Mouse (Mus musculus) heart, embryonic 10.5 days (tissue): Measurements from ENCODE around the gene L3mbtl3. TPM values are rescaled to one million over a fixed set of nuclear protein-coding genes. Genes with fewer than 3 reads are reported as not detected.

Experiments used
- DNase-seq: peaks from one replicate; pipeline ENCODE4 v3.0.0-alpha.2; 2017; ENCODE audit warnings: low spot score
- H3K27ac ChIP-seq: fragments of 300-500 bp; sonication (generic); 2 replicates; pipeline ENCODE4 v1.5.1; 2016; ENCODE audit warnings: mild to moderate bottlenecking
- H3K27me3 ChIP-seq: fragments of 300-500 bp; sonication (generic); 2 replicates; pipeline ENCODE4 v1.6.1; 2016; ENCODE audit warnings: mild to moderate bottlenecking; ENCODE audit not compliant: poor library complexity, insufficient read depth, severe bottlenecking
- H3K36me3 ChIP-seq: fragments of 300-500 bp; sonication (generic); 2 replicates; pipeline ENCODE4 v1.6.1; 2016; ENCODE audit warnings: mild to moderate bottlenecking, moderate library complexity
- H3K4me1 ChIP-seq: fragments of 300-500 bp; sonication (generic); 2 replicates; pipeline ENCODE4 v1.6.1; 2016; ENCODE audit warnings: mild to moderate bottlenecking
- H3K4me3 ChIP-seq: fragments of 300-500 bp; sonication (generic); 2 replicates; pipeline ENCODE4 v1.5.1; 2016; ENCODE audit warnings: mild to moderate bottlenecking, moderate library complexity
- H3K9me3 ChIP-seq: fragments of 300-500 bp; sonication (generic); 2 replicates; pipeline ENCODE4 v1.6.1; 2016; ENCODE audit warnings: mild to moderate bottlenecking, moderate library complexity
- WGBS: fragments of 180-500 bp; shearing (Covaris S2); methylation state at CpG from one replicate; pipeline ENCODE4 v1.1.7; 2016; 5-methylcytosine and 5-hydroxymethylcytosine counted together
- polyA plus RNA-seq: library from polyadenylated mRNA; unstranded; fragments of >200 nt; fragmentation: Nextera tagmentation; extraction: Ambion mirVana; gene quantifications from 2 replicates; pipeline ENCODE4 v1.2.1, GENCODE M21; 2016

L3mbtl3 gene
- polyA plus RNA-seq, 1 experiment from 2014 or later = 13.2 TPM

- DNase-seq = no peak
- Histone ChIP-seq H3K4me3 (no peak overlapping the region), H3K27me3 (no peaks in the 10 kb centered on the region), H3K4me1 (peaks cover 12% of the 10 kb centered on the region), H3K9me3 (no peaks in the 10 kb centered on the region), H3K36me3 (0 out of 2 replicates have a peak, but pooled peaks cover 5% of the 10 kb centered on the region), H3K27ac (no peak overlapping the region)
- WGBS = 77% methylated on average over 8 of the region's 8 CpGs
These were observed 11.4 kb downstream of the L3mbtl3 start for GRCm38 (mm10) chr10:26364326-26364856.

GRCm38 (mm10) chr10:26363605-26364004 lies 12.2 kb downstream of the L3mbtl3 start:
- no peaks in the 10 kb centered on the region for H3K9me3 ChIP-seq
- no peak for DNase-seq
- 43% methylated on average over 3 of the region's 3 CpGs for WGBS

GRCm38 (mm10) chr10:26358798-26359197 lies 17.0 kb downstream of the L3mbtl3 start:
- Histone ChIP-seq H3K36me3 (peaks cover 6% of the 10 kb centered on the region; the same call in 1 of the 2 replicates), H3K9me3 (no peaks in the 10 kb centered on the region), H3K27ac (no peak overlapping the region), H3K27me3 (no peaks in the 10 kb centered on the region), H3K4me1 (peaks cover 5% of the 10 kb centered on the region; the same call in 1 of the 2 replicates), H3K4me3 (no peak overlapping the region)
- no peak for DNase-seq
- WGBS = 67% methylated on average over 6 of the region's 6 CpGs

More at GRCm38 (mm10) chr10:26363605-26364004, 12.2 kb downstream of the L3mbtl3 start:
- Histone ChIP-seq H3K27me3 (no peaks in the 10 kb centered on the region), H3K36me3 (0 out of 2 replicates have a peak, but pooled peaks cover 5% of the 10 kb centered on the region), H3K27ac (no peak overlapping the region), H3K4me1 (peaks cover 12% of the 10 kb centered on the region), H3K4me3 (no peak overlapping the region)

- H3K36me3 ChIP-seq = peaks cover 6% of the 10 kb centered on the region; the same call in 1 of the 2 replicates
- no peaks in the 10 kb centered on the region for H3K27me3 ChIP-seq
- 90% methylated on average over 5 of the region's 5 CpGs for WGBS
- no peak for DNase-seq
- no peak overlapping the region for H3K4me3 ChIP-seq
- no peaks in the 10 kb centered on the region for H3K9me3 ChIP-seq
- H3K4me1 ChIP-seq = no peaks in the 10 kb centered on the region
- H3K27ac ChIP-seq = no peak overlapping the region
These were observed 17.5 kb downstream of the L3mbtl3 start for GRCm38 (mm10) chr10:26358231-26358630.

- Histone ChIP-seq H3K27ac (no peak overlapping the region), H3K4me3 (no peak overlapping the region), H3K9me3 (no peaks in the 10 kb centered on the region), H3K4me1 (no peaks in the 10 kb centered on the region), H3K36me3 (peaks cover 20% of the 10 kb centered on the region; the same call in 1 of the 2 replicates), H3K27me3 (no peaks in the 10 kb centered on the region)
- 71% methylated on average over 4 of the region's 4 CpGs for WGBS
- DNase-seq = no peak
These were observed 22.0 kb downstream of the L3mbtl3 start for GRCm38 (mm10) chr10:26353781-26354180.

- Histone ChIP-seq H3K4me1 (no peaks in the 10 kb centered on the region), H3K27me3 (no peaks in the 10 kb centered on the region), H3K27ac (no peak overlapping the region), H3K36me3 (peaks cover 21% of the 10 kb centered on the region; the same call in 1 of the 2 replicates), H3K9me3 (no peaks in the 10 kb centered on the region), H3K4me3 (no peak overlapping the region)
- WGBS = 92% methylated on average over 7 of the region's 7 CpGs
- DNase-seq = no peak
These were observed 24.5 kb downstream of the L3mbtl3 start for GRCm38 (mm10) chr10:26351129-26351738.

- Histone ChIP-seq H3K27ac (no peak overlapping the region), H3K36me3 (peaks cover 15% of the 10 kb centered on the region; the same call in 1 of the 2 replicates), H3K4me3 (no peak overlapping the region), H3K27me3 (no peaks in the 10 kb centered on the region), H3K9me3 (no peaks in the 10 kb centered on the region), H3K4me1 (no peaks in the 10 kb centered on the region)
- DNase-seq = no peak
- WGBS = 57% methylated on average over 1 of the region's 1 CpGs
These were observed 25.6 kb downstream of the L3mbtl3 start for GRCm38 (mm10) chr10:26350153-26350552.

GRCm38 (mm10) chr10:26347614-26348013 lies 28.2 kb downstream of the L3mbtl3 start:
- no peaks in the 10 kb centered on the region for H3K27me3 ChIP-seq
- H3K27ac ChIP-seq = no peak overlapping the region
- no peak overlapping the region for H3K4me3 ChIP-seq
- no peaks in the 10 kb centered on the region for H3K4me1 ChIP-seq
- no peak for DNase-seq
- peaks cover 30% of the 10 kb centered on the region for H3K36me3 ChIP-seq
- H3K9me3 ChIP-seq = no peaks in the 10 kb centered on the region
- WGBS = 37% methylated on average over 7 of the region's 7 CpGs

- H3K9me3 ChIP-seq = no peaks in the 10 kb centered on the region
- no peak overlapping the region for H3K27ac ChIP-seq
- H3K4me3 ChIP-seq = no peak overlapping the region
- H3K4me1 ChIP-seq = no peaks in the 10 kb centered on the region
- WGBS = 93% methylated on average over 1 of the region's 1 CpGs
- no peak for DNase-seq
- H3K36me3 ChIP-seq = peaks cover 33% of the 10 kb centered on the region
- H3K27me3 ChIP-seq = no peaks in the 10 kb centered on the region
These were observed 29.9 kb downstream of the L3mbtl3 start for GRCm38 (mm10) chr10:26345879-26346278.

GRCm38 (mm10) chr10:26337896-26338503 lies 37.8 kb downstream of the L3mbtl3 start:
- DNase-seq = no peak
- H3K9me3 ChIP-seq = no peaks in the 10 kb centered on the region
- no peak overlapping the region for H3K27ac ChIP-seq
- 90% methylated on average over 23 of the region's 23 CpGs for WGBS
- H3K27me3 ChIP-seq = no peaks in the 10 kb centered on the region
- H3K4me3 ChIP-seq = no peak overlapping the region
- peaks cover 63% of the 10 kb centered on the region for H3K36me3 ChIP-seq
- H3K4me1 ChIP-seq = no peaks in the 10 kb centered on the region

GRCm38 (mm10) chr10:26333966-26334365 lies 41.8 kb downstream of the L3mbtl3 start:
- no peak for DNase-seq
- H3K27ac ChIP-seq = no peak overlapping the region
- no peaks in the 10 kb centered on the region for H3K9me3 ChIP-seq
- 33% methylated on average over 5 of the region's 5 CpGs for WGBS
- no peak overlapping the region for H3K4me3 ChIP-seq
- no peaks in the 10 kb centered on the region for H3K4me1 ChIP-seq
- H3K27me3 ChIP-seq = no peaks in the 10 kb centered on the region
- H3K36me3 ChIP-seq = peaks cover 38% of the 10 kb centered on the region

GRCm38 (mm10) chr10:26332781-26333180 lies 43.0 kb downstream of the L3mbtl3 start:
- Histone ChIP-seq H3K9me3 (no peaks in the 10 kb centered on the region), H3K4me1 (no peaks in the 10 kb centered on the region), H3K27me3 (no peaks in the 10 kb centered on the region), H3K4me3 (no peak overlapping the region), H3K36me3 (peaks cover 27% of the 10 kb centered on the region), H3K27ac (no peak overlapping the region)
- no peak for DNase-seq
- 28% methylated on average over 2 of the region's 2 CpGs for WGBS

GRCm38 (mm10) chr10:26328843-26329242 lies 46.9 kb downstream of the L3mbtl3 start:
- H3K36me3 ChIP-seq = peaks cover 23% of the 10 kb centered on the region; the same call in 1 of the 2 replicates
- DNase-seq = no peak

More at GRCm38 (mm10) chr10:26328843-26329242, 46.9 kb downstream of the L3mbtl3 start:
- 60% methylated on average over 3 of the region's 3 CpGs for WGBS
- Histone ChIP-seq H3K27me3 (no peaks in the 10 kb centered on the region), H3K27ac (no peak overlapping the region), H3K4me3 (no peak overlapping the region), H3K9me3 (no peaks in the 10 kb centered on the region), H3K4me1 (no peaks in the 10 kb centered on the region)
